Mouse (Mus musculus): Measurements from ENCODE around the gene Zbtb37. TPM values are rescaled to one million over a fixed set of nuclear protein-coding genes. Genes with fewer than 3 reads are reported as not detected.

The Zbtb37 gene
- total RNA-seq, 2 experiments from 2014 or later, result 17.2 to 18.3 TPM

GRCm38 (mm10) chr1:160968643-160969042, 66.0 kb downstream of the Zbtb37 start:
- DNase-seq, result no peak

- no peak for DNase-seq
Observed at GRCm38 (mm10) chr1:160967268-160967667, 67.4 kb downstream of the Zbtb37 start.

GRCm38 (mm10) chr1:160963199-160963598, 71.5 kb downstream of the Zbtb37 start:
- DNase-seq, result no peak

Other genes with a start within 250 kb of the Zbtb37 start
- 100 to 1,000 TPM; 120 to 126 TPM for gene Rabgap1l, start 241.6 kb downstream of the Zbtb37 start, total RNA-seq (2021)
- 10 to 100 TPM; 34.1 to 35.0 TPM for gene Rc3h1, start 128.4 kb downstream of the Zbtb37 start, total RNA-seq (2021)
- gene Serpinc1, start 56.3 kb downstream of the Zbtb37 start, total RNA-seq (2021), result under 1 TPM; 0.65 to 0.71 TPM
- 10 to 100 TPM; 18.4 to 20.1 TPM for gene Dars2, start 35.8 kb upstream of the Zbtb37 start, total RNA-seq (2021)
- 10 to 100 TPM in 1 of 2 experiments, 1 to 10 TPM in 1; 8.2 to 10.0 TPM for gene Cenpl, start 35.9 kb upstream of the Zbtb37 start, total RNA-seq (2021)
- gene Klhl20, start 96.7 kb upstream of the Zbtb37 start, total RNA-seq (2021), result 10 to 100 TPM; 11.9 to 14.7 TPM
- 1 to 10 TPM; 3.8 TPM for gene Ankrd45, start 107.8 kb upstream of the Zbtb37 start, total RNA-seq (2021)
- gene Tex50, start 124.5 kb upstream of the Zbtb37 start, total RNA-seq (2021), result not detected
- gene Prdx6, start 216.4 kb upstream of the Zbtb37 start, total RNA-seq (2021), result 100 to 1,000 TPM; 203 to 210 TPM